Mouse (Mus musculus): ENCODE results near the gene Kansl1.
A peak's percentile ranks its signal among the peaks of the same experiment; 100 is the strongest.

Kansl1 gene

GRCm38 (mm10) chr11:104439703-104440102 lies 29.0 kb downstream of the Kansl1 start:
- DNase-seq (ENCODE audit: low read depth, low spot score) = no peak

GRCm38 (mm10) chr11:104438450-104438849 lies 30.2 kb downstream of the Kansl1 start:
- DNase-seq (ENCODE audit: low read depth, low spot score) = no peak

- DNase-seq (ENCODE audit: low read depth, low spot score) = no peak
Measured at GRCm38 (mm10) chr11:104436394-104436954, 32.2 kb downstream of the Kansl1 start.

DNA sequence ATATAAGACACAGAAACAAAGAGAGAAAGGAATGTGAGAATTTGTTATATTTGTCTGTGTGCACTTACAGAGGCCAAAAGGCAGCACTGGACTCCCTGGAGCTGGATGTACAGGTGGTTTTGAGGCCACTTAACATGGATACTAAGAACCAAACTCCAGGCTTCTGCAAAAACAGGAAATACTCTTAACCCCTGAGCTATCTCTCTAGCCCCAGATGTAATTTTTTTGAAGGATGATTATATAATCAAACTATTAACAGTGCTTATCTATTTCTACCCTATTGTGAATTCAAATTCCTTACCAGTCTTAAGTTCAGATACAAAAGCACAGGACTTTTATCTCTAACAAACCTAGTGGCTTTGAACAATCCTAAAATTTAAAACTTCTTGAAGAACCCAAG lies 32.9 kb downstream of the Kansl1 start:
- DNase-seq (ENCODE audit: low read depth, low spot score) = no peak

- DNase-seq (ENCODE audit: low read depth, low spot score) = no peak
Measured at GRCm38 (mm10) chr11:104435141-104435540, 33.5 kb downstream of the Kansl1 start.

GRCm38 (mm10) chr11:104432251-104432650 lies 36.4 kb downstream of the Kansl1 start:
- DNase-seq (ENCODE audit: low read depth, low spot score) = no peak

- no peak for DNase-seq (ENCODE audit: low read depth, low spot score)
Measured at GRCm38 (mm10) chr11:104431807-104432206, 36.9 kb downstream of the Kansl1 start.

DNA sequence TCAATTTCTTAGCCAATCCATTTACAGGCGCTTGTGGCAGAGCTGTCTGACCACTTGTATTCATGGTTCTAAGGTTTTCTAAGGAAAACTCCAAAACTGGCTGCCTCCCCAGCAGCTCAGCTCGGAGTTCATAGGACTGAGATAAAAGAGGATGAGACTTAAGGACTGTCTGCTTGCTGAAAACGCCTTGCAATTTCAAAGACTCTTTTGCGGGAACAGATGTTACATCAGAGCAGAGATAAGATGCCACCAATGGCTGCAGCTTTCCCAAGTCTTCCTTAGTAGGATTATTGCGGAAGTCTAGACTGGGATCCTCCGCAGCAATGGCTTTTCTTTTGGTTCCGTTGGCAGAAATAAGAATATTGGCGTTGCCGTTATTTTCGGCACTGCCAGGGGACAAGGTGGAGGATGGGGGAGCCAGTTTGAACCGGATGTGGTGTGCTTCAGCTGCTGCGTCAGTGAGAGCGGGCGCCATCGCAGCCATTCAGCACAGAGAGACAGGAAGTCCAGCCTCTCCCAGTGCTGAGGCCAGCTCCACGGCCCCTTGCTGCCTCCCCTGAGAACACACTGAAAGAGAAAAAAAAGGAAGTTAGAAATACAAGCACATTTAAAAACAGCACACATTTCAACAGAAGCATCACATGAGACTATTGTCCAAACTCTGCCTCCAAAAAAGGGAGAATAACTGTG lies 43.8 kb downstream of the Kansl1 start:
- DNase-seq (ENCODE audit: low read depth, low spot score) = peak; percentile 81

- no peak for DNase-seq (ENCODE audit: low read depth, low spot score)
Measured at GRCm38 (mm10) chr11:104412254-104412653, 56.4 kb downstream of the Kansl1 start.

GRCm38 (mm10) chr11:104407391-104407790 lies 61.3 kb downstream of the Kansl1 start:
- no peak for DNase-seq (ENCODE audit: low read depth, low spot score)

- DNase-seq (ENCODE audit: low read depth, low spot score) = no peak
Measured at GRCm38 (mm10) chr11:104400961-104401360, 67.7 kb downstream of the Kansl1 start.

DNA sequence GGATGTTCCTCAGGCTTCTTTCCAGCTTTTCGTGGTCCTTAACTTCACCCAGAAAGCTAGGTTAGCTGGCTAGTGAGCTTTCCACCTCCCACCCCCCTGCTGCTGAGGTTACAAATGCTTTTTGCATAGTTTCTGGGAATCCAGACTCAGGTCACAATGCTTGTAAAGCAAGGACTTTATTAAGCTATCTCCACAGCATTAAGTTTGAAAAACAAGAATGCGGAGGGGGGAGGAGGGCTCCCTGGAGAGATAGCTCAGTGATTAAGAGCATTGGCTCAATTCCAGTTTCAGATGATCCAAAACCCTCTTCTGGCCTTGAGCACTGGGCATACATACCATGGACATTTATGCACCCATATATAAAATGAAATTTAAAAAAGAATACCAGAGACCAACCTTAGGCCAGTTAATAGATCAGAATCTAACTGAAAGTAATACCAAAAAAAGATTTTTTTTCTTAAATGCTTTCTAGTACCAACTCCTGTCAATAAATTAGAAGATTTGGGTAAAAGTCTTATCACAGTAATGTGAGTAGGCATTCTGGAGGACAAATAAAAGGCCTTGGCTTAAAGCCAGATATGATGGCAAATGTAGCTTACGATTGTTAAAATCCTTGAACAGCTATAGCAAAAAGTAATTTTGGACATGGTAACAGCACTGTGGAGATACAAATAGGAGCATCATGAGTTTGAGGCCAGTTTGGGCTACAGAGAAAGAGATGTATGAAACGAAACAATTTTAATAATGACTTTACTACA lies 69.0 kb downstream of the Kansl1 start:
- no peak for DNase-seq (ENCODE audit: low read depth, low spot score)

- DNase-seq (ENCODE audit: low read depth, low spot score) = peak; percentile 22
Measured at GRCm38 (mm10) chr11:104395648-104396047, 73.0 kb downstream of the Kansl1 start.

DNA sequence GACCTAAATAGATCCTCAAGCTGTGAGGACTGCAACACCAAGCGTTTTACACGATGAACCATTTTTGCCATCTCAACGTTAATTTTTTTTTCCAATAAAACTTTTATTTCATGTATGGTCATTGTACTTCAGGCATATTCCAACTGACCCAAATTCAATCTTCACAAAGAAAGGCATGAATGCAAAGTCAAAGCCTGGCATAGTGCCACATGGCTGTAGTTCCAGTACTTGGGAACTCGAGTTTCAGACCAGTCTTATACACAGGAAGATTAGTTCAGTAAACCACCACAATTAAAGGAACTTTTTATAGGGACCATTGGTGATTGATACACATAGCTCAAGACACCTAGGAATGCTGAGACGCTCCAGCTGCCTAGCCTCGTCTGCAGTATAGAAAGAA lies 75.5 kb downstream of the Kansl1 start:
- no peak for DNase-seq (ENCODE audit: low read depth, low spot score)

DNA sequence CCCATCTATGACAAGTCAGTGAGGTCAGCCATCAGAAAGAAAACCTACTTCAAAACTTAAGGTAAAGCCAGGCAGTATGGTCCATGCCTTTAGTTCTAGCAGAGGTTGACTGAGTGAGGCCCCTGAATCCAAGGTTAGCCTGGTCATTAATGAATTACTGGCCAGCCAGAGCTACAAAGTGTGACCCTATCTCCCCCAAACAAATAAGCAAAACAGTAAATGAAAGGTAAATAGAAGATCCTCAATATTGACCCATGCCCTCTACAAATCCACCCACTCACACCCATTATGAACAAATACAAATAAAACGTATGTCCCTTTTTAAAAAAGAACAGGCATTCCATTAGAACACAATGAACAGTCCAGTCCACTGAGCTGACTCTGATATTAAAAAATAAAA lies 76.5 kb downstream of the Kansl1 start:
- no peak for DNase-seq (ENCODE audit: low read depth, low spot score)

- no peak for DNase-seq (ENCODE audit: low read depth, low spot score)
Measured at GRCm38 (mm10) chr11:104387284-104387683, 81.4 kb downstream of the Kansl1 start.

GRCm38 (mm10) chr11:104386595-104386994 lies 82.1 kb downstream of the Kansl1 start:
- no peak for DNase-seq (ENCODE audit: low read depth, low spot score)

- DNase-seq (ENCODE audit: low read depth, low spot score) = no peak
Measured at GRCm38 (mm10) chr11:104383167-104383810, 85.4 kb downstream of the Kansl1 start.

DNA sequence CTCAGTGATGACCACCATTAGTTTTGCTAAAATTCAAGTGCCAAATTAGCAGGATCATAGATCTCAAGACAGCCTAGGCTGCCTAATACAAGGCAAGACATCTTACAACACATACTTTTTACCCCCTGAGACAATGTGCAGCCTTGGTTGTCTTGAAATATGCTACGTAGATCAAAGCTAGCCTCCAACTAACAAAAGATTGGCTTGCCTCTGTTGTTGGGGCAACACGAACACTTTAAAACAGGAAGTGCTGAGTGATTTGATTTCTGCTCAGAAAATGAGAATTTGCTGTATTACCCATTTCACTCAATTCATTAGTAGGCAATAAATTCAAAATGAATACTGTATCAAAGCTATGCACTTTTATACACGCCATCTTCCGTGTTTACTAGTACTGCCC lies 86.8 kb downstream of the Kansl1 start:
- DNase-seq (ENCODE audit: low read depth, low spot score) = no peak

DNA sequence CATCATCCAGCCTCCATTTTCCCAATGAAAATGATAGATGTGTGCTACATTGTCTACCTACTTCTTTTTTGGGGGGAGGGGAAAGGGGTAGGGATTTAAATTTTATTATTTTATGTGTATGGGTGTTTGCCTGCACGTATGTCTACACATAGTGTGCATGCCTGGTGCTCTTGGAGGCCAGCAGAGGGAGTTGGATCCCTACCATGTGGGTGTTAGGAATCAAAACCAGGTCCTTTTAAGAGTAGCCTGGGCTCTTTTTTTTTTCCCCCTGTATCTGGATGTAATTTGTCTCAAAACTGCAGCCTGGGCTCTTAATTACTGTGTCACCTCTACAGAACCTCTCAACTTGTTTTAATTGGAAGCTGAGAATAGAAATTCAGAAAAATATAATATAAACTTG lies 89.0 kb downstream of the Kansl1 start:
- DNase-seq (ENCODE audit: low read depth, low spot score) = peak; percentile 53

DNA sequence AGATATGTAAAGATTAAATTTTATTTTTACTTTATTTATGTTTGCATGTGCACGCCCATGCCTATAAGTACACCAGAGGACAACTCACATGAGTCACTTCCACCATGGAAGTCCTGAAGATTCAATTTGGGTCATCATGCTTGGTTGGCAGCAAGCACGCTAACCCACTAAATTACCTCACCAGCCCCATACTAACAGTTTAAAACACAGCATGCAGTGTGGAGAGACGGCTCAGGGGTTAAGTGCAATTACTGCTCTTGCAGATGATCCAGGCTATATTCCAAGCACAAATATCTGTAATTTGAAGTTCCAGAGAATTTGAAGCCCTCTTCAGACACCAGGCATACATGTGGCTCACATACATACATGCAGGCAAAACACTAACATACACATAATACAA lies 92.4 kb downstream of the Kansl1 start:
- DNase-seq (ENCODE audit: low read depth, low spot score) = no peak

DNA sequence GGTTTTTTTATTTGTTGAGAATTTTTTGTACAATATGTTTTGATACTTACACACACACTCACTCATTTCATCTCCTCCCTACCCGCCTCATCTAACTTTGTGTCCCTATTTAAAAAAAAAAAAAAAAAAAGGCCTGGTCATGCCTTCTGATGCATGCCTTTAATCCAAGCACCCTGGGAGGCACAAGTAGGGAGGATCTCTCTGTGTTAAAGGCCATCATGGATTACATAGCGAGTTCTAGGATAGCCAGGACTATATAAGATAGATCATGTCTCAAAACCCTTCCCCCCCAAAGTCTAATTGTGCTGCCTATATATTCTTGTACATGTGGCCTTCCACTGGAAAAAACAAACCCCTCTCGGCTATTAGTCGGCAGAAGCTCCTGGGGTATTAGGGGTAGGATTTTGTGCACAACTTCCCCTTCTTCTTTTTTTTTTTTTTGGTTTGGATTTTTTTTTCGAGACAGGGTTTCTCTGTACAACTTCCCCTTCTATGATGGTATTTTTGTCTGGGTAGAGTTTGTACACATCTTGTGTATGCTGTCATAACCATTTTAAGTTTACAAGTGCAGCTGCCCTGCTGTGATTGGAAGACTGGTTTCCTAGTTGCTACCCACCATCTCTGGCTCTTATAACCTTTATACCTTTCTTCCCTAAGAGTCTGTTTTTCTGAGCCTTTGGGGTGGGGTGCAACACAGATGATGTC lies 101.0 kb downstream of the Kansl1 start:
- DNase-seq (ENCODE audit: low read depth, low spot score) = no peak
